Mouse (Mus musculus): Measurements from ENCODE around the gene Ccdc30.

The Ccdc30 gene

DNA sequence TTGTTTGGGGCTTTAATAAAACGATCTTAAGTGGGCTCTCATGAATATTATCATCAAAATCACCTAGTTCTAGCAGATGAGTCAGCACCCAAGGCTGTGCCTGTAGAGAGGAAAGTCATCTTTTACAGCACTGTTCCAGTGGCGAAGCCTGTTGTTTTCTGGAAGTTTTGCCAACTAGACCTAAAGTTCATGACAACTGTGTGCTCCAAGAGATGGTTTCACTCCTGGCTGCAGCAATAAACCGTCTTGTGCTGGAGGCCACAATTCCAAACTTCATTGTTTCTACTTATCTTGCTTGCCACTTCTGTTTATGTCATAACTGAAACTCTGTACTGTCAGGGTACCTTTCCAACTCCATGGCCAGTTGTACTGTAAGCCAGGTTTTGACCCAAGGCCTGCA is 1.9 kb upstream of the Ccdc30 start:
- no peak for ATAC-seq (ENCODE audit: low TSS enrichment)

DNA sequence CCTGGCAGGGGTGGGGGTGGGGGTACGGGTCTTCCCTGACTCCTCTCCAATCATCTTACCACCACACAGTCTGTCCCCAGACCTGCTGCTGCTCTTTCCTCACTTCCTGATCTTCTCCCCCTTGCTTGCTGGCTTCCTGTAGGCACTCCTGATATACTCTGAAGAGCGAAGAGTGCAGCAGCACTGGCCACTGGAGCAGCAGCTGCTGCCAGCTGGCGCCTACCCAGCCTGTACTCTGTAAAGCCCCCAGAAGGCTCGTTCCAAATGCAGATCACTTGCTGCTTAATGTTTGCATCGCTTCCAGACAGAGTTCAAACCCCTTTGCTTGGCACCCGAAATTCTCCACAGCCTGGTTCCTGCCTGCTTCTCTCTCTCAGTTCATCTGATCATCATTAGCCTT is 2.5 kb downstream of the Ccdc30 start:
- no peak for ATAC-seq (ENCODE audit: low TSS enrichment)

DNA sequence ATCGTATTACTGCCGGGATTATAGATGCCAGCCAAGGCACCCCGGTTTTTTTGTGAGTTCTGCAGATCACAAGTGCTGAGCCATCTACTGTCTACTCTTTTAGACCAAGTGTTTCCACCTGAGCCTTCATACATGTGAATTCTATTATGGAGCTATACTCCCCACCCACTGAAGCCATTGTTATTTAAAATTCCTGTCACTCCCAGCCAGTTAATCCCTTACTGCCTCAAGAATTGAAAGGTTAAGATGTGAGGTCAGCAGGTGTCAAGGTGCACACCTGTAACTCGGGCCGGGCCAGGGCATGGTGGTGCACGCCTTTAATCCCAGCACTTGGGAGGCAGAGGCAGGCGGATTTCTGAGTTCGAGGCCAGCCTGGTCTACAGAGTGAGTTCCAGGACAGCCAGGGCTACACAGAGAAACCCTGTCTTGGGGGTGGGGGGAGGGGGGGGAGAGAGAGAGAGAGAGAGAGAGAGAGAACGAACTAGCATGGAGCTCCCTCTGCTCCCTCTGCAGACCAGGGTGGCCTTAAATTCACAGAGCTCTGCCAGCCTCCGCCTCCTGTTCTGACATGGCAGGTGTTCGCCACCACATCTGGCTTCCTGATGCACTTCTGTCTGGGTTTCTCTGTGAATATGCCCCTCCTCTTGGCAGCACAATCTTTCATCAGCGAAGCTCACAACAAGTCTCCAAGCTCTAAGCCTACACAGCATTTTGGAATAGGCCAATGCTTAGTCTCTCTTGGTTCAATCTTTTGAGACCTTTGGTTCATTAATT is 3.3 kb downstream of the Ccdc30 start:
- no peak for ATAC-seq (ENCODE audit: low TSS enrichment)

DNA sequence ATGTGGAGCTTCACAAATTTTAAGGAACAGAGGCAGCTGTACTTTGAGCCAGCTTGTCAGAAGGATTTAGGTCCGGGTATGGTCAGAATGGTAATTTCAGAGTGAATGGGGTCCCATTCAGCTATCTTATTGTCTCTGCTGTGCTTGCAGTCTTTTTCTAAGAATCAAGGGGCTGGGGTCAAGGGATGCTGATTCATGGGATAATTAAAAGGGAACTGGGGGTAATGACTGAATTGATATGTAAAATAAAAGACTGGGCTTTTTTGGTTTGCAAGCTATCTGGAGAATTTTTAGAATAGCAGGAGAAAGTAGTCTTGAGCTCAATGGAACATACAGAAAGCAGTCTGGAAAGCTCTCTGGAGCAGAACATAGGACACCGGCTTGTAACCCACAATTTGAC is 11.9 kb downstream of the Ccdc30 start:
- no peak for ATAC-seq (ENCODE audit: low TSS enrichment)

DNA sequence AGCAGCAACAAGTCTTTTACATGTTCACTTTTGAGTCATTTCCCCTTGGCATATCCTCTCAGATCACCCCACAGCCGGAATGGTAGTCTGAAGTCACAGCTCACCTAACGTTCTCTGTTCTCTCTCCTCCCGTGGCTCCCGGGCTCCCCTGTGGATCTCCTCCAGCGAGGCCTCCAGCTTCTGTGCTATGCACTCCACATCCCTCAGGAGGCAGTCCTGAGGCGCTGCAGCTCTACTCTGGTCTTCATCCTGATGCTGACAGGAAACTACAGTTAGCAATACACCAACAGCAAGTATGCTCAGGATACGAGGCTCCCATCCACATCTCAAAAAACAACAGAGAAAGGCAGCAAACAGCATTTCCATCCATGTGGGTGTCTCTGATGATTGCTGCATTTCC is 14.4 kb downstream of the Ccdc30 start:
- ATAC-seq (ENCODE audit: low TSS enrichment) = no peak

DNA sequence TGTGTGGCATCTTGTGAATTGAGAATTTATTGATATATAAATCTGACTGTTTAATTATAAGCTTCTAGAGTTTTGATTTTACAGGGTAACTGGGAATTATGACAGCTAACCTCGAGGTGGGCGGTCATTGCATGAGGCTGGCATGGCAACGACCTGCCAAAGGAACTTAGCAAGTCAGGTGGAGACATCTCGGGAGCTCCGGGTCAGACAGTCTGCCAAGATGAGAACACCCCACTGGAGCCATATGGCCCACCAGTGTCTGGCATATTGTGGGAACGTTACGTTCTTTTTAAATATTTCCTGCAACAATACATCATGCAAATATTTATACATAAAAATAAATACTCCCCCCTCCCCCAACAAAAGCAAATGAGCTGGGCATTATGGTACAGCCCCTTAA is 16.6 kb downstream of the Ccdc30 start:
- ATAC-seq (ENCODE audit: low TSS enrichment) = no peak

DNA sequence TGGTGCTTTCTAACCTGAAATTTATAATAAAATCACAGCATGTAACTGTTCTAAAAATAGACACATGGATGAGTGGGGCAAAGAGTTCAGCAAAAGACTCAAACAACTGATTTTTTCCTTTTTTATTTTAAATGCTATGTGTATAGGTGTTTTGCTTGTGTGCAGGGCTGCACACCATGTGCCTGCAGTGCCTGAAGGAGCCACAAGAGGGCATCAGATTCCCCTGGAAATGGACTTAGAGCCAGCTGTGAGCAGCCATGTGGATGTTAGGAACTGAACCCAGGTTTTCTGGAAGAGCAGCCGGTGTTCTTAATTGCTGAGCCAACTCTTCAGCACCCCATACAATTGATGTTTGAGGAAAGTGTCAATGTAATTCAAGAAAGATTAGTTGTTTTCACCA is 25.0 kb downstream of the Ccdc30 start:
- ATAC-seq (ENCODE audit: low TSS enrichment) = no peak

DNA sequence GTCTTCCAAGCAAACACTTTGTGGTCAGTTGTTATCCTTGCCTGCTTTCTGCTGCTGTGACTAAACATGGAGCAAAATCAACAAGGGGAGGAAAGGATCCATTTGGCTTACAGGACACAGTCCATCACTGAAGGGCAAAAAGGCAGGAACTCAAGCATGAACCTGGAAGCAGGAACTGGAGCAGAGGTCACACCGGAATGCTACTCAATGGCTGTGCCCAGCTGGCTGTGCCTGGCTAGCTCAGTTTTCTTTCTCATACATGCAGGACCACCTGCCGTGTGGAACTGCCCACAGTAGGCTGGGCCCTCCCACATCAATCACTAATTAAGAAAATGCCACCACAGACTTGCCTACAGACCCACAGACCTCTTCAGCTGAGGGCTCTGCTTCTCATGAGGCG is 26.1 kb downstream of the Ccdc30 start:
- no peak for ATAC-seq (ENCODE audit: low TSS enrichment)

DNA sequence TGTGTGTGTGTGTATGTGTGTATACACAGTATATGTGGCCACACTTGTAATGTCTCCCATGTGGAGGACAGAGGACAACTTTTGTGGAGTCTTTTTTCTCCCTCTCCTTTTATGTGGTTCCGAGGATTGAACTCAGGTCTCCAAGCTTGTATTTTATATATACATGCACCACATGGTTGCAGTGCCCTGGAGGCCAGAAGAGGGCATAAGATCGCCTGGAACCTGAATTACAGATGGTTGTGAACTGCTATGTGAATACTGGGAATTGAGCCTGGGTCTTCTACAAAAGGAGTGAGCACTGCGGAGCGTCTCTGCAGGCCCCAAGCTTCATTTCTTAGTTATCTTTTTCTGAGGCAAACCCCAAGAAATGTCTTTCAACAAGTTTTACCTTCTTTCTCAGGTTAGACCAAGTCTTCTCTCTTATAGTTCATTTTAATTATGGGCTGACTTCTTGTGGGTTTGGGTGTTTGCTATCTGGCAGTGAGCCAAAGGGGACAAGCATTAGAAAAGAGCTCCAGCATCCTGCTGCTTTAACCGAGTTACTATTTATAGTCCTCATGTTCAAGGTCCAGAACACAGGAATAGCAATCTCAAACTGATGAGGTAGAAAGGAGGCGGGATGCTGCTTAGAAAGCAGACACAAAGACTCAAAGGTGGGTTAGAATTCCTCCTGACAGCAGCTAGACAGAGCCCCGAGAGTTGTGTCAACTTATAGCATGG is 33.7 kb downstream of the Ccdc30 start:
- no peak for ATAC-seq (ENCODE audit: low TSS enrichment)

DNA sequence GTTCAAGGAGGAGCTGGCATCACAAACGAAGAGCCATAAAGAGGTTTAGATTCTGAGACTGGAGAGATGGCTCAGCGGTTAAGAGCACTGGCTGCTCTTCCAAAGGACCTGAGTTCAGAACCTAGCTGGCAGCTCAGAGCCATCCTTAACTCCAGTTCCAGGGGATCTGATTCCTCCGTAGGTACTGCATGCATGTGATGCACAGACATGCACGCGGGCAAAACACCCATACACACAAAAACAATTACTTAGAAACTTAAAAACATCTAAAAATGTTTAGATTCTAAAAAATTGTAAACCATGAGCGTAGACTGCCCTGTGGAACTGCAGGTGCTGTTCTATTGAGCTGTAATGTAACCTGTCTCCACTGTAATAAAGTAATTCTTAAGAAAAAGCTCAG is 45.9 kb downstream of the Ccdc30 start:
- no peak for ATAC-seq (ENCODE audit: low TSS enrichment)

DNA sequence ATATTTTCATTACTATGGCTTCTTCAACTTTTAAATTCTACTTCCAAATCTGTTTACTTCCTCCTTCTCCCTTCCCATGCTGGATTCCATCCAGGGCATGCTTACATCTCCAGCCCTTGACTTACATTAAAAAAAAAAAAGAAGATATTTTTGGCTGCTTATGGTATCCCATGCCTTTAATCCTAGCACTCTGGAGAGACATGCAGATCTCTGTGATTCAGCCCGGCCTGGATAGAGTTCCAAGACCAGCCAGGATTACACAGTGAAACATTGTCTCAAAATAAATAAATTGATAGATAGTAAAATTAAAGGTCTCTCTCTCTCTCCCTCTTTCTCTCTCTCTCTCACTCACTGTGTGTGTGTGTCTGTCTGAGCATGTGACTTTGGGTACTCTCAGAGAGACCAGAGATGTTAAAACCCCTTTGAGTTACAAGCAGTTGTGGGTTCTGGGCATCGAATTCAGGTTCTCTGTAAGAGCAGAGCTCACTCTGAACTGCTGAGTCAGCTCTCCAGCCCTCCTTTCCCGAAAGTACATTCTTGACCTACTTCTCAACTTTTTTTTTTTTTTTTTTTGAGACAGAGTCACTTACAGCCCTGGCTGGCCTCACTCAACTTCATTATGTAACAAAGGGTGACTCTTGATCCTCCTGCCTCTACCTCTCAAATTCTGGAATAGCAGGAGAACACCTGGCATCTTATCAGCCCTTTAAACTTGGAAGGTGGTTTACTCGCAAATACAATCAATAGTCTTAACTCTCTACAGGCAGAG is 48.4 kb downstream of the Ccdc30 start:
- no peak for ATAC-seq (ENCODE audit: low TSS enrichment)

DNA sequence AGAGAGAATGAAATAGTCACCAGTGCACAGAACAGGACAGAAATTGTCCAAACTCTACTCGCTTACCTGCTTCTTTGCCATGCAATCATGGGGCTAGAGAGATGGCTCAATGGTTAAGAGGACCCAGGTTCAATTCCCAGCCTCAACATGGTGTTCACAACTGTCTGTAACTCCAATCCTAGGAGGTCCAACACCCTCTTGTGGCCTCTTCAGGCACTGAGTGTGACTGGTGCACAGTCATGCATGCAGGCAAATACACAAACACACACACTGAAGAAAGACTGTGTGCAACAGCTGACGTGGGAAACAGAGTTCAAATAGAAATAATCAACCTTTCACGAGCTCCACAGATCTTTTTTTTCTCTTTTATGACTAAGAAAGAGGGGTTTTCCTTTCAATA is 53.1 kb downstream of the Ccdc30 start:
- ATAC-seq (ENCODE audit: low TSS enrichment) = no peak

DNA sequence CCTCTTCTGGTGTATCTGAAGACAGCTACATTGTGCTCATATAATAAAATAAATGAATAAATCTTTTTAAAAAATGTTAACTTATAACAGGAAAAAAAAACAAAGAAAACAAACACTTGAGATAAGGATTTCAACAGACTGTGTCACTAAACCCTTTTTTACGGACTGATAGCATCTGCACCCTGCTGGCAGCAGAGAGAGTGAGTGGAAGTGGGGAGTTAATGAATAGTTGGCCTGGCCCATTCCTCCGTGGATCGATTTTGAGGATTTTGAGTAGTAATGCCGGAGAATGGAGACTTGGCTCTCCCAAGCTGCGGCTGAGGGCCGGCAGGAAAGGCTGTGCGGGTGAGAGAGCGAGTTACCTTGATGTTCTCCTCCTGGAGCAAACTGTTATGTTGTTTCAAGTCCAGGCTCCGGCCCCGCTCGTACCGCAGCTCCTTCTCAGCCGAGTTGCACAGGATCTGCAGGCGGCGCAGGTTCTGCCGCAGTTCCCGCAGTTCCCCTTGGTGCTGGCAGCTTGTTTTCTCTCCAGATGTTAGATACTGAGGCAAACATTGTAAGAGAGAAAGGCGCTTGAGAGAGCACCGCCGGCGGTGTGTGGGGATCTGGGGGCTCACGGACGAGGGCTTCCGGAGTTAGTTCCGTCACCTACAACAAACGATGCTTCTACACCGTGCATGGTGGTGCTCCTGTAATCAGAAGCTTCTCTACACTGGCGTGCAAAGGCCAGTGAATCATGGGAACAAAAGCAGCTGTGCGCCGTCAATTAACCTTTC is 55.9 kb downstream of the Ccdc30 start:
- ATAC-seq (ENCODE audit: low TSS enrichment) = peak; percentile 50; the same call in 1 of the 2 replicates

DNA sequence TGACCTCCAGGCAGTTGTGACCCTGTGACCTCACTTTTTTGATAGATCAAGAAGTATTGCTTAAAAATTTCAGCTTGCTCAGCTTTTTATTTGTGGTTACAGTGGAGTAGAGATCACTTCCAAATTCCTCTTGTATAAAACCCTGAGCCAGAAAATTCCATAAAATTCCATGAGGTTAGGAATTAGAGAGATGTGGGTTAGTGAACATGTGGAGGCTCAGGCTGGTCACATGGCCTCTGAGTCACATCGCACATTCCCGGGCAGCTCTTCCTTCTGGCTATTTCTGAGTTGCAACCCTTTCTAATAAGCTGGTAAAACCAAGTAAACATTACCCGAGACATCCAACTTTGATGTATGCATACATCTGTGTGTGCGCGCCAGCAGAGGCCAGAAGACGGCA is 69.8 kb downstream of the Ccdc30 start:
- ATAC-seq (ENCODE audit: low TSS enrichment) = no peak

DNA sequence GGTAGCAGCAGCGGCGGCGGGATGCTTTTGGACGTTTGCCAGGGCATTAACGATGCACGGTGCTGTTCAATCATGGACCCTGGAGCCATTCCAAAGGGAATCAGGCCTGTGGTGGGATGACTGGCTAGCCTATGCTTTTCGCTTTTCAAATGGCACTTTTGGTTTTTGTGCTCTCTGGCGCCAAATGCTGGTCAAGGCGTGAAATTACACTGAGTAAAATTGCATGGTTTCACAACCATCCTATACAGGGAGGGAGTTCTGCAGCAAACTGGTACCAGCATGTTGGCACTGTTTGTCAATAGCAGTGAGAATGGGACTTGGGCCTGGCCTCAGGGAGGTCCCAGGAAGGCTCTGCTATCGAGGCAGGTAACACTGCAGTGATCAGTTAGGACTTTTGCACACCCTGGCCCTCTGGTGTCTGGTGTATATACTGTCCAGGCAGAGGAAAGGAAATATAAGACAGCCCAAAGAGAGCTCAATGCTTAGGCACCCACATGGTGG is 76.4 kb downstream of the Ccdc30 start:
- peak; percentile 78 for ATAC-seq (ENCODE audit: low TSS enrichment)

DNA sequence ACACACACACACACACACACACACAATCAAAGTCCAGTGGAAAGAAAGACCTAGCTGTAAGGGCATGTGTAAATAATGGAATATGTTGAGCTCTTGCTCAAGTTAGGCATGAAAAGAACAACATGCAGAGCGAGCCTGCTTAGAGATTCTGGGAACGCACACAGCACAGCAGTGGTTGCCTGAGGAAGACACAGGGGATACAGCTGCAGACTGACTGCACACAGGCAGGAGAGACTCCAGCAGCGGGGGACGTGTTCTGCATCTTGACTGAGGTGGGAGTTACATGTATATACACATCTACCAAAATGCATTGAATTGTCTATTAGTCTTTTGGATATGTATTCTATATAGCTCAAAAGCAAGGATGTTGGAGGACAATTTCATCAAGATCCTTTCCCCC is 76.9 kb downstream of the Ccdc30 start:
- peak; percentile 59; the same call in 1 of the 2 replicates for ATAC-seq (ENCODE audit: low TSS enrichment)

DNA sequence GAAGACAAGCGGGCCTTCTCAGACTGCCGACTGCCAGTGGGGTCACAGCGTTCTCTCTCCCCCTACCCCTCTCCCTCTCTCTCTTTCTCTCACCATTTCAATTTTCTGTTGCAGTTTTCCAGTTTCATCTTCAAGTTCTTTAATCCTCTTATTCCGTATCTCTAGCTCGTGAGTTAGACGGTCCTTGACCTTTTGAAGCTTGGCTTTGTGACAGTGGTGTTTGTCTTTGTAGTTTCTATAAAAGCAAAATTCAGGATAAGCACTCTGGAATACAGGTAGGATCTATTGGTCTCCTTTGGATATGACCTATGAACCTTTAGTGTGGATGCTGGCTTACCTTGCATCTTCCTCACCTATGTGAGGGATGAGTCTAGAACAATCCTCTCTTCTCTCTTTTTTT is 81.8 kb downstream of the Ccdc30 start:
- no peak for ATAC-seq (ENCODE audit: low TSS enrichment)

DNA sequence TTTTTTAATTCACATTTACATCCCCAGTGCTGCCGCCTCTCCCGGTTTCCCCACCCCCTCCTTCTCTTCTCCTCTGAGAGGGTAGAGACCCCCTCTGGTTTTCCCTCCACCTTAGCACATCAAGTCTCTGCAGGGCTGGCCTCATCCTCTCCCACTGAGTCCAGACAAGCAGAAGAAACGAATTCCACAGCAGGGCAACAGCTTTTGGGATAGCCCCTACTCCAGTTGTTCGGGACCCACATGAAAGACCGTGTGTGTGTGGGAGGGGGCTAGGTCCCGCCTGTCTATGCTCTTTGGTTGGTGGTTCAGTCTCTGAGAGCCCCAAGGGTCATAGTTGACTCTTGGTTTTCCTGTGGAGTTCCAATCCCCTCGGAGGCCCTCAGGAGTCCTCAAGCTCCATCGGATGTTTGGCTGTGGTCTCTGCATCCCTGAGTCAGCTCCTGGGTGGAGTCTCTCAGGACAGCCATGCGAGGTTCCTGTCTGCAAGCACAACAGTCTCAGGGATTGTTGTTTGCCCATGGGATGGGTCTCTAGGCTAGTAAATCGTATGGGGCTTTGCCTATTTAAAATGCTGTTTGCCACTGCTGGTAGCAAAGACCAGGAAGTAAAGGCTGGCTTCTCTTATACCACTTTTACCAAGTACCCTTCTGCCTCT is 94.3 kb downstream of the Ccdc30 start:
- peak; percentile 11; the same call in 1 of the 2 replicates for ATAC-seq (ENCODE audit: low TSS enrichment)

DNA sequence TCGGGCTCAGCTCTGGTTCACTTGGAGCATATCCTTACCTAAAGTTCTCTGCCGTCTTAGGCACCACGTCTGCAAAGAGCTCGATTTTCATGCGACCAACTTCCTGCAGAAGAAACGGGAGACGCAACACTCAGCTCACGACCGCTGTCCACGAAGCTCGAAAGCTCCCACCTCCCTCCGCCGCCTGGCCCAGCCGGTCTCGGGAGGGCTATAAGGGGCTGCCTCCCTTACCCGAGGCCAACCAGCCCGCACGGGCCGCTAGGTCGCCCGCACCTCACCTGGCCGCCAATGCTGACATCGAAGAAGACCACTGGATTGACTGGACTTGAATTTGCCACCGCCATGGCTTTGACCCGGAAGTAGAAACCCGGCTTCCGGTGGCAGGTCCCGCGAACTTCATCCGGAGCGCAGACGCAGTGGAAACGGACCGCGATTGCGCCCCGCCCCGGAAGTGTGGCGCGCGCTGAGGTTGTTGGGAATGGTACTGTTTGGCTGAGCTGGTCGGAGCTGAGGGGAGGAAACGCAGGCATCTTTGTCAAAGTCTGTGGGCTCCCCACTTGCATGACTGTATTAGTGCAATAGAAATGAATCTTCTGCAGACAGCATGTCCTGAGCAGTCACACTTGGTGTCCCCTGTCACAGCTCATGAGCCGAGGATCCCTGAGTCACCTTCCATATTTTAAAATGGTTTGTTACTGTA is 95.0 kb downstream of the Ccdc30 start, which contains the start of gene Ppih:
TSS of gene Ppih (minus strand) at position 416 of the 700 bp plus-strand sequence.
- ATAC-seq (ENCODE audit: low TSS enrichment) = peak; percentile 100

DNA sequence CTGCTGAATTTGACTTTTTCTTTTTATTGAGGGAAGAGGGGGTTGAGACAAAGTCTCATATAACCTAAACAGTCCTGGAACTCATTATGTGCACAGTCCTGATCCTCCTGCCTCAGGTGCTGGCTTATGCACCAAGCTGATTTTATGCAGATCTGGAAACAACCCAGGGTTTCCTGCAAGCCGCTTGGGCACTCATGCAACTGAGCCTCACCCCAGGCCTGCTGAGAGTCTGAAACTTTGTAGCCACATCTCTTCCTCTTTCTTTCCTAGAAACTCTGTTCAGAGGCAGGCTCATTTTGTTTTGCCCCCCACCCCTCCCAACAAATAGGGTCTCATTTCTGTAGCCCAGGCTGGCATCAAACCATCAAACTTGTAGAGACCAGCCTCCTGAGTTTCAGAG is 101.6 kb downstream of the Ccdc30 start:
- no peak for ATAC-seq (ENCODE audit: low TSS enrichment)
